Mouse (Mus musculus): Measurements from ENCODE around the gene Ifngr1.

DNA sequence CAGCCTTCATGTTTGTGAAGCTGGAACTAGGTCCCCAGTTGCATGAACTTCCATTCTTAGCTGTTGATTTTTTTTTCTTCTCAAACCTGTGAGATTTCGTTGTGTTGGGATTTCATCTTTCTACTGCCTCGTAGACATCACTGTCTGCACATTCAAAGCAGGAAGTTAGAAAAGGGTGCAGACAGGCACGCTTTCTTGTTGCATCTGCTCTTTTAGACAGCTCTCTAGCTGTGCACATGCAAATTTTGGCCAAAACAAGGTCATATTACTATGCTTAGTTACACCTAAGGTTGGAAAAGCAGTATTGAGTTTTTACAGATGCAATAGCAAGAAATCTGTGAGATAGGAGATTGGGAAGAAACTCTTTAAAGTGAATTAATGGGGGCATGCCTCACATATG, 4.5 kb upstream of the Ifngr1 start:
- TF ChIP-seq KAT2A (IDR thresholded peaks at IDR 0.05; ENCODE audit: insufficient replicate concordance, low read length) (no peak), POLR2A (IDR thresholded peaks at IDR 0.05; ENCODE audit: low read depth, low read length) (no peak), HCFC1 (IDR thresholded peaks at IDR 0.05; ENCODE audit: low read depth, low read length) (no peak), NRF1 (IDR thresholded peaks at IDR 0.05; ENCODE audit: low read depth, low read length) (no peak), BHLHE40 (IDR thresholded peaks at IDR 0.05; ENCODE audit: low read depth, low read length) (no peak), CTCF (conservative IDR thresholded peaks at IDR 0.05 in 1 of 2, IDR thresholded peaks at IDR 0.05 in 1 of 2; ENCODE audit: low read depth in 2 of 2, low read length in 2 of 2) (no peak), IRF4 (IDR thresholded peaks at IDR 0.05; ENCODE audit: low read depth, low read length) (no peak), EP300 (IDR thresholded peaks at IDR 0.05; ENCODE audit: low read length) (no peak), ETS1 (conservative IDR thresholded peaks at IDR 0.05; ENCODE audit: low read depth, low read length) (no peak)

Measured in CH12.LX (cell line).